Mouse (Mus musculus) embryonic facial prominence, embryonic 10.5 days (tissue): ENCODE measurements around the gene Maco1. TPM values are rescaled to one million over a fixed set of nuclear protein-coding genes. Genes with fewer than 3 reads are reported as not detected.
"Not testable (repeated sequence)": the region's sequence is repeated elsewhere in the genome, so short reads cannot be mapped to it uniquely, and the experiment has no call there.

Source experiments
- DNase-seq: peaks from one replicate; pipeline ENCODE4 v3.0.0-alpha.2; 2017; ENCODE audit warnings: low spot score
- H3K27ac ChIP-seq: fragments of 300-500 bp; sonication (generic); replicated peaks from 2 replicates; pipeline ENCODE4 v1.5.1; 2016; ENCODE audit warnings: mild to moderate bottlenecking
- H3K27me3 ChIP-seq: fragments of 300-500 bp; sonication (generic); replicated peaks from 2 replicates; pipeline ENCODE4 v1.6.1; 2016; ENCODE audit warnings: low read depth, mild to moderate bottlenecking; ENCODE audit not compliant: poor library complexity, severe bottlenecking
- H3K36me3 ChIP-seq: fragments of 300-500 bp; sonication (generic); replicated peaks from 2 replicates; pipeline ENCODE4 v1.6.1; 2016; ENCODE audit warnings: mild to moderate bottlenecking, moderate library complexity
- H3K4me1 ChIP-seq: fragments of 300-500 bp; sonication (generic); 2 replicates; pipeline ENCODE4 v1.6.1; 2016
- H3K4me3 ChIP-seq: fragments of 300-500 bp; sonication (generic); 2 replicates; pipeline ENCODE4 v1.5.1; 2016; ENCODE audit warnings: mild to moderate bottlenecking, moderate library complexity
- H3K9me3 ChIP-seq: fragments of 300-500 bp; sonication (generic); 2 replicates; pipeline ENCODE4 v1.6.1; 2016; ENCODE audit warnings: mild to moderate bottlenecking
- WGBS: fragments of 180-500 bp; shearing (Covaris S2); methylation state at CpG from one replicate; pipeline ENCODE4 v1.1.7; 2016; 5-methylcytosine and 5-hydroxymethylcytosine counted together
- polyA plus RNA-seq: library from polyadenylated mRNA; unstranded; fragments of >200 nt; fragmentation: Nextera tagmentation; extraction: Ambion mirVana; gene quantifications from 2 replicates; pipeline ENCODE4 v1.2.1, GENCODE M21; 2016

Maco1 gene
- polyA plus RNA-seq, 1 experiment from 2014 or later, result 42.5 TPM

GRCm38 (mm10) chr4:134856056-134856455 is 2.9 kb upstream of the Maco1 start:
- Histone ChIP-seq H3K9me3 (no peaks in the 10 kb centered on the region), H3K27me3 (peaks cover 29% of the 10 kb centered on the region), H3K27ac (peak overlapping the region; percentile 60; the same call in 1 of the 2 replicates), H3K36me3 (no peaks in the 10 kb centered on the region), H3K4me3 (no peak overlapping the region), H3K4me1 (peaks cover 43% of the 10 kb centered on the region)
- no peak for DNase-seq
- 58% methylated on average over 5 of the region's 5 CpGs for WGBS

GRCm38 (mm10) chr4:134855371-134855770 is 2.2 kb upstream of the Maco1 start:
- Histone ChIP-seq H3K4me1 (peaks cover 50% of the 10 kb centered on the region), H3K4me3 (no peak overlapping the region), H3K27me3 (peaks cover 29% of the 10 kb centered on the region), H3K9me3 (no peaks in the 10 kb centered on the region), H3K36me3 (no peaks in the 10 kb centered on the region), H3K27ac (peak overlapping the region; percentile 60)
- no peak for DNase-seq
- 42% methylated on average over 3 of the region's 3 CpGs for WGBS

- Histone ChIP-seq H3K27ac (peak overlapping the region; percentile 98), H3K9me3 (no peaks in the 10 kb centered on the region), H3K36me3 (no peaks in the 10 kb centered on the region; the same call in 1 of the 2 replicates), H3K27me3 (peaks cover 29% of the 10 kb centered on the region), H3K4me3 (peak overlapping the region; percentile 99), H3K4me1 (peaks cover 45% of the 10 kb centered on the region)
- peak; percentile 95 for DNase-seq
- 2% methylated on average over 91 of the region's 91 CpGs for WGBS
Measured at GRCm38 (mm10) chr4:134853637-134854485, 716 bp upstream of the Maco1 start.

GRCm38 (mm10) chr4:134852438-134853255 is 498 bp downstream of the Maco1 start:
- peaks cover 48% of the 10 kb centered on the region for H3K4me1 ChIP-seq
- H3K36me3 ChIP-seq, result no peaks in the 10 kb centered on the region; the same call in 1 of the 2 replicates
- WGBS, result under 1% methylated on average over 106 of the region's 106 CpGs
- H3K27ac ChIP-seq, result peak overlapping the region; percentile 98
- H3K4me3 ChIP-seq, result peak overlapping the region; percentile 99
- H3K9me3 ChIP-seq, result no peaks in the 10 kb centered on the region
- DNase-seq, result peak; percentile 76
- peaks cover 29% of the 10 kb centered on the region for H3K27me3 ChIP-seq

GRCm38 (mm10) chr4:134851876-134852275 is 1.3 kb downstream of the Maco1 start:
- Histone ChIP-seq H3K9me3 (no peaks in the 10 kb centered on the region), H3K27me3 (peaks cover 26% of the 10 kb centered on the region), H3K4me1 (peaks cover 53% of the 10 kb centered on the region), H3K4me3 (peak overlapping the region; percentile 99), H3K27ac (peak overlapping the region; percentile 98; the same call in 1 of the 2 replicates), H3K36me3 (no peaks in the 10 kb centered on the region; the same call in 1 of the 2 replicates)
- 15% methylated on average over 14 of the region's 14 CpGs for WGBS
- no peak for DNase-seq

- no peak for DNase-seq
- H3K27me3 ChIP-seq, result peaks cover 19% of the 10 kb centered on the region
- no peak overlapping the region for H3K27ac ChIP-seq
- H3K36me3 ChIP-seq, result no peaks in the 10 kb centered on the region; the same call in 1 of the 2 replicates
- 76% methylated on average over 2 of the region's 2 CpGs for WGBS
- H3K9me3 ChIP-seq, result no peaks in the 10 kb centered on the region
- peaks cover 47% of the 10 kb centered on the region for H3K4me1 ChIP-seq
- peak overlapping the region; percentile 99 for H3K4me3 ChIP-seq
Measured at GRCm38 (mm10) chr4:134851236-134851635, 1.9 kb downstream of the Maco1 start.

- Histone ChIP-seq H3K9me3 (no peaks in the 10 kb centered on the region), H3K27ac (no peak overlapping the region), H3K36me3 (peaks cover 2% of the 10 kb centered on the region), H3K4me1 (peaks cover 41% of the 10 kb centered on the region), H3K27me3 (peaks cover 12% of the 10 kb centered on the region), H3K4me3 (no peak overlapping the region)
- DNase-seq, result no peak
- 88% methylated on average over 4 of the region's 4 CpGs for WGBS
Measured at GRCm38 (mm10) chr4:134850551-134850950, 2.6 kb downstream of the Maco1 start.

- WGBS, result 85% methylated on average over 4 of the region's 4 CpGs
Measured at GRCm38 (mm10) chr4:134847587-134847986, 5.6 kb downstream of the Maco1 start.

GRCm38 (mm10) chr4:134843566-134843965 is 9.6 kb downstream of the Maco1 start:
- 92% methylated on average over 4 of the region's 4 CpGs for WGBS
- Histone ChIP-seq H3K4me1 (peaks cover 9% of the 10 kb centered on the region; the same call in 1 of the 2 replicates), H3K36me3 (peaks cover 33% of the 10 kb centered on the region), H3K27ac (no peak overlapping the region), H3K9me3 (no peaks in the 10 kb centered on the region), H3K4me3 (no peak overlapping the region), H3K27me3 (no peaks in the 10 kb centered on the region)
- no peak for DNase-seq

More at GRCm38 (mm10) chr4:134847587-134847986, 5.6 kb downstream of the Maco1 start:
- Histone ChIP-seq H3K27me3 (no peaks in the 10 kb centered on the region), H3K4me3 (no peak overlapping the region), H3K36me3 (peaks cover 17% of the 10 kb centered on the region), H3K9me3 (no peaks in the 10 kb centered on the region), H3K4me1 (peaks cover 27% of the 10 kb centered on the region), H3K27ac (no peak overlapping the region)
- no peak for DNase-seq

GRCm38 (mm10) chr4:134840231-134840630 is 12.9 kb downstream of the Maco1 start:
- 95% methylated on average over 1 of the region's 1 CpGs for WGBS
- H3K27ac ChIP-seq, result no peak overlapping the region
- no peaks in the 10 kb centered on the region for H3K4me1 ChIP-seq
- no peak for DNase-seq
- no peaks in the 10 kb centered on the region for H3K9me3 ChIP-seq
- no peak overlapping the region for H3K4me3 ChIP-seq
- peaks cover 52% of the 10 kb centered on the region for H3K36me3 ChIP-seq
- no peaks in the 10 kb centered on the region for H3K27me3 ChIP-seq

- DNase-seq, H3K9me3 ChIP-seq, H3K27ac ChIP-seq, H3K4me1 ChIP-seq, H3K27me3 ChIP-seq, H3K4me3 ChIP-seq: not testable (repeated sequence)
- WGBS, result 87% methylated on average over 3 of the region's 3 CpGs
- peaks cover 56% of the 10 kb centered on the region for H3K36me3 ChIP-seq
Measured at GRCm38 (mm10) chr4:134838706-134839105, 14.4 kb downstream of the Maco1 start.

- Histone ChIP-seq H3K27ac (no peak overlapping the region), H3K4me3 (no peak overlapping the region), H3K27me3 (no peaks in the 10 kb centered on the region), H3K4me1 (no peaks in the 10 kb centered on the region), H3K9me3 (no peaks in the 10 kb centered on the region), H3K36me3 (peaks cover 56% of the 10 kb centered on the region)
- DNase-seq, result no peak
- WGBS, result 83% methylated on average over 1 of the region's 1 CpGs
Measured at GRCm38 (mm10) chr4:134838221-134838620, 14.9 kb downstream of the Maco1 start.
